Mouse (Mus musculus): ENCODE measurements around the gene Dcaf7.
"Not testable (repeated sequence)": the region's sequence is repeated elsewhere in the genome, so short reads cannot be mapped to it uniquely, and the experiment has no call there.

Dcaf7 gene

GRCm38 (mm10) chr11:106036548-106037417 is at the start of gene Dcaf7:
TSS of gene Dcaf7 (plus strand) at chr11:106036872.
- DNase-seq (ENCODE audit: low read depth, low spot score), result peak; percentile 97

- no peak for DNase-seq (ENCODE audit: low read depth, low spot score)
Observed at GRCm38 (mm10) chr11:105987446-105987845, 49.2 kb upstream of the Dcaf7 start.

GRCm38 (mm10) chr11:105989446-105989845 is 47.2 kb upstream of the Dcaf7 start:
- no peak for DNase-seq (ENCODE audit: low read depth, low spot score)

DNA sequence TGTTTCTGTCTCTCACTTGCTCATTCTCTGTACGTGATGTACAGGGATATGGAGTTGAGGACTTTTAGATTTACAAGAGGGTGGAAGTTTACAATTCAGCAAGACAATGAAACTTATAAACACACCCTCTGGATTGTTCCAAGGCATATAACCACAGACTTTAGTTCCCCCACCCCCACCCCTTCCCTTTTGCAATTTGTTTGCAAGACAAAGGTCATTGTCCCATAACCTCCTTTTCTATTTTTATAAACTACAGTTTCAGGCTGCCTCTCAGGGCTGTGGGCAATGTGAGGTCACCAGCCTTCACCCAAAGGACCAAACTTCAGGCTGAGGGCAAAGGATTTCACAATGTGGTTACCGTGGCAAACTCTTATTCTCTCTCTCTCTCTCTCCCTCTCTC is 46.4 kb upstream of the Dcaf7 start:
- DNase-seq (ENCODE audit: low read depth, low spot score), result no peak

- no peak for DNase-seq (ENCODE audit: low read depth, low spot score)
Observed at GRCm38 (mm10) chr11:105994375-105994774, 42.3 kb upstream of the Dcaf7 start, which contains the start of gene Ace3. TSS of gene Ace3 (plus strand) at chr11:105994675.

GRCm38 (mm10) chr11:106000062-106000461 is 36.6 kb upstream of the Dcaf7 start:
- no peak for DNase-seq (ENCODE audit: low read depth, low spot score)

DNA sequence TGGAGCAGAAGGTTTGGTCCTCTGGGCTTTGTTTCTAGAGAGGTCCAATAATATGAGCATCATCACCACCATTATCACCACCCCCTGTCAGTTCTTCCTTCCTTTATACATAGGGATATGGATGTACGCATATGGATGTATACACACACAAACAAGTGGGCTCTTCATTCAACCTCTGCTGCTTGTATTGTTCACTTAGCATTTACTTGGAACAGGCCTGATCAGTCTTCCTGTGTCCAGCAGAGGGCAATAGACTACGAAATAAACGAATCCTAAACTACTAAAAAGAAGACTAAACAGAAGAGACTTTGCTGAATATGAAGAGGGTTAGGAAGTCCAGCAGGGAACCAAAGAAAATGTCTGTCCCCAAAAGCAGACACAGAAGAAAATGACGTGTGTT is 35.0 kb upstream of the Dcaf7 start:
- DNase-seq (ENCODE audit: low read depth, low spot score), result no peak

DNA sequence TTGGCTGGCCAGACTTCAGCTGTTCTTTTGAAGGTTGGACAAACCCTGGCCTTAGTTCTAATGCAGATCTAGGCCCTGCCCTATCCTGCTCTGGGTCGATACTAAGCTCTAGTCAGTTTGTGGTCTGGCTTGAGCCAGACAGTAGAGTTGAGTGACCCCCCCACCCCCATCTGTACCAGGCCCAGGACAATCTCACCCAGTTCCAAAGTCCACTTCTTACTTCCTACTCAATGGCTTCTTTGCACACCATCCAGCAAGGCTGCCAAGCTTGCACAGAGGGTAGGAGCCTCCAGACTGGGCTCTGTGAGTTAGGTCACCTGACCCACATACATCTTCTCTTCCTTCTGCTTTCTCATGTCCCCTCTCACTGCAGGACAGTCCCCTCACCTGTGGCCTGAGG is 32.1 kb upstream of the Dcaf7 start:
- DNase-seq (ENCODE audit: low read depth, low spot score), result no peak

DNA sequence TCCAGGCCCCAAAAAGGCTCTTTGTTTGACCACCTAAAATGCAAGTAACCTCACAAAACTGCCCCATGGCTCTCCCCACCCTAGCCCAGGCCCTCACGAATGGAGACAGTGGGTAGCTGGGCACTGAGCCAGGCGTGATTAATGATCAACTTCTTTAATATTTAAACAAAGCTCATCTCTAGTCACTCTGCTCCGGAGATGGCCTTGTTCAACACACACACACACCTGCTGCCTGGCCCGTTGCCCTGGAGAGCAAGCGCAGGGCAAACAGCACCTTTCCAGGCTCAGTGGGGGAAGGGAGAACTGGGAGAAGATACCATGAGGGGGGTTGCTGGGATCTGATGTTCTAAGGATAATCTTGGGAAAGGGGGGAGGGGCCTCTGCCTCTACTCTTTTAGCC is 30.7 kb upstream of the Dcaf7 start:
- DNase-seq (ENCODE audit: low read depth, low spot score), result no peak

- no peak for DNase-seq (ENCODE audit: low read depth, low spot score)
Observed at GRCm38 (mm10) chr11:106007821-106008220, 28.9 kb upstream of the Dcaf7 start, which contains the start of gene Kcnh6. TSS of gene Kcnh6 (plus strand) at chr11:106008124.

DNA sequence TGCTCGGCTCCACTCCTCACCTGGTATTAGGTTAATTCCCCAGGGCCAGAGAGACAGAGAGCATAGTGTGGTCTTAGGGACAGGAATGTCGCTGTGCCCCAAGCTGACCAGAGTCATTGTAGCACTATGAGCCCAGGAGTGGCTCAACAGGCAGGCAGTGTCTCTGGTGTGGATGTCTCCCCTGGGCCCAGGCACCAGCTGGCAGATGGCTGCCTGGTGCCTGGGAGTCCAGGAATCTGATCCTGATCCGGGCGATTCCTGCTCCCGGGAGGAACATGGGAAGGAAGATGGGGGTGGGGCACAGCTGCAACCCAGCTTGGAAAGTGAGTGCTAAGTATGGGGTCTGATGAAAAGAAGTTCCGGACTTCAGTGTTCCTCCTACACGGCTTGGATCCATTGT is 24.0 kb upstream of the Dcaf7 start:
- DNase-seq (ENCODE audit: low read depth, low spot score), result no peak

DNA sequence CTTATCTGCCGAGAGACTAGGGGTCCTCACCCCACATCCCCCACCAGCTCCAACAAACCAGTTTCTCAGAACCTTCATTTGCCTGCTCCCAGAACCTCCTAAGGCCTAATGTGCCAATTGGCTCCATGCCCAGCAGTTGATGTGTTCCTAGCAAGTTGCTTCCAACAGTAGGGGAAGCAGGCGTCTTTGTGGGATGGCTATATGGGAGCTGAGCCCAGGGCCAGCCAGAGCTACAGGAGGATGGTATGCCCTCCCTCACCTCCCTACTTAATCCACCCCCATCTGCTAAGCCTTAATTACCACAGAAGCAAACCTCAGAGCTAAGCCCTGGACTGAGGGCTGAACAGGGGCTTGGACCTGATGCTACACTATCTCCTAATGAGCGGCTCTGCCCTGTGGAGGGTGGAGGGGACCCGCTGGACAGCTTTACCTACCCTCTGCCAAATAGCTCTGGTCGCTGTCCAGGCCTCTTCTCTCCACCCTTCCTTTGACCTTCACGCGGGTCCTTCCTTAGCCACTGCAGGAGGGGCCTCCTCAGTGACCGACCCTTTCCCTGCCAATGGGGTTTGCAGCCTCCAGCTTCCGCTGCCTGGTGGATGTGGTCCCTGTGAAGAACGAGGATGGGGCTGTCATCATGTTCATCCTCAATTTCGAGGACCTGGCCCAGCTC is 23.0 kb upstream of the Dcaf7 start:
- DNase-seq (ENCODE audit: low read depth, low spot score), result no peak

DNA sequence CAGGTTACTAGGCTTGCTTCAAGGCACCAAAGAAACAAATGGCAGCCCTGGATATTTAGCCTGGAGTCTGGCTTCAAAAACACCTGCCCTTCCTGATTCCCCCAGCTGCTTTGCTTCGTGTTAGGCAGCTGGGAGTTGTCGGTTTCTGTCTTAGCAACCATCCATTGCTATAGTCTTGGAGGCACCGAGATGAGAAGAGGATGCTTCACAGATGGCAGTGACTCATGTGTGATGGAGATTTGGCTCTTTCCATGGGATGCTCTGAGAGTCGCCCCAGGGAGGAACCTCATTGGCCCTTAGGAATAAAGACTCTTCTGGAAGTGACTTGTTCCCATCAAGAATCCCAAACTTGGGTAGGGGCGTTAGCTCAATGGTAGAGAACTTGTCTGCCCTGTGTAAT is 20.2 kb upstream of the Dcaf7 start:
- no peak for DNase-seq (ENCODE audit: low read depth, low spot score)

GRCm38 (mm10) chr11:106020051-106020763 is 16.5 kb upstream of the Dcaf7 start:
- peak; percentile 73 for DNase-seq (ENCODE audit: low read depth, low spot score)

- DNase-seq (ENCODE audit: low read depth, low spot score), result no peak
Observed at GRCm38 (mm10) chr11:106025774-106026173, 10.9 kb upstream of the Dcaf7 start.

- DNase-seq (ENCODE audit: low read depth, low spot score), result no peak
Observed at GRCm38 (mm10) chr11:106026465-106027151, 10.1 kb upstream of the Dcaf7 start.

DNA sequence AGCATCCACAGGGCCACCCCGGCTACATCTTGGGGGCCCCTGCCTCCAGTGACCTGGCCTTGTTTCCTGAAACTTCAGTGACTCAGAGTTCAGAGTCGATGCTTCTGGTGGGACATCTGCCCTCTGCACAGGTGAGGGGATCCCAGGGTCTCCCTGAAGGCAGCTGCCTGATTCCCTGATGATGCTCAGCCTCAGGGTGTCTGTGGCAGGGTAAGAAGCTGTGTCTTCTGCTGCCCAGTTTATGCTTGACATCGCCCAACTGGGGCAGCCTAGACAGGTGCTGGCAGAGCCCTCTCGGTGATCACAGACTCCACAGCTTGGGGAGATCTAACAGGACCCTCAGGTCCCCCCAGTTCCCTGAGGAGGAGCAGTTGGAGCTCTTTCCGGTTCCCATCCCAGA is 9.1 kb upstream of the Dcaf7 start:
- DNase-seq (ENCODE audit: low read depth, low spot score), result no peak

GRCm38 (mm10) chr11:106032074-106032473 is 4.6 kb upstream of the Dcaf7 start:
- not testable (repeated sequence) for DNase-seq (ENCODE audit: low read depth, low spot score)

DNA sequence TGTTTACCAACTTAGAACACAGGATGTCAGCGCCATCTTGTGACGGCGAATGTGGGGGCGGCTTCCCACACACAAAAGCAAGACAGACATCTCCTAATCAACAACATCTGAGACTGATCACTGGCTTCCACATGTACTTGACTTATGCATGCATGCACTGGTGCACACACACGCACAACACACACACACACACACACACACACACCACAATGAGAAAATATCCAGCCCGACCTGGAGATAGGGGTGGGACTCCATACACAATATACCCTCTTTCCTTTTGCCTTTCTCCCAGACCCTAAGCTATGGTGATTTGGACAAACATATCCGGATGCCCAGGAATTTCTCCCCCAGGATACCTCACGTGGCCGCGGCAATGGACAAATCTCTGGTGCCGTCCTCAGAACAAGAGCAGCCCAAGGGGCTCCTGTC is 3.2 kb upstream of the Dcaf7 start:
- peak; percentile 20 for DNase-seq (ENCODE audit: low read depth, low spot score)

- DNase-seq (ENCODE audit: low read depth, low spot score), result no peak
Observed at GRCm38 (mm10) chr11:106034986-106035385, 1.7 kb upstream of the Dcaf7 start.

GRCm38 (mm10) chr11:106037418-106037751 is 713 bp downstream of the Dcaf7 start:
- peak; percentile 86 for DNase-seq (ENCODE audit: low read depth, low spot score)

GRCm38 (mm10) chr11:106044349-106044748 is 7.7 kb downstream of the Dcaf7 start:
- DNase-seq (ENCODE audit: low read depth, low spot score), result no peak

Data from WW6 (cell line).